Mouse (Mus musculus) B cell, adult 67 days (primary cell): ENCODE results near the gene Pdia4. TPM values are rescaled to one million over a fixed set of nuclear protein-coding genes. Genes with fewer than 3 reads are reported as not detected.

Experiments used
- total RNA-seq, 2 experiments: library from RNA; stranded (reverse); gene quantifications; 4 replicates each; pipeline ENCODE4 v1.2.4; 2023

Gene Pdia4
- total RNA-seq: 100 to 1,000 TPM; 229 to 236 TPM

GRCm38 (mm10) chr6:47813257-47813878, at the start of gene Pdia4:
Gene Pdia4, minus strand, starts transcription at chr6:47813430.

GRCm38 (mm10) chr6:47835482-47835983, 22.3 kb upstream of the Pdia4 start, which contains the start of gene Zfp398:
Gene Zfp398, plus strand, starts transcription at chr6:47835661.

GRCm38 (mm10) chr6:47830104-47831078, 17.2 kb upstream of the Pdia4 start, which contains the start of gene Zfp786:
Gene Zfp786, minus strand, starts transcription at chr6:47830867.

Other genes with a start within 250 kb of the Pdia4 start
- gene Ezh2, start 218.1 kb downstream of the Pdia4 start, total RNA-seq: 10 to 100 TPM; 32.0 to 38.4 TPM
- under 1 TPM in 1 of 2 experiments, not detected in 1; 0.27 TPM for gene Zfp786, start 17.4 kb upstream of the Pdia4 start, total RNA-seq
- 10 to 100 TPM; 33.3 to 39.8 TPM for gene Zfp398, start 22.2 kb upstream of the Pdia4 start, total RNA-seq
- 10 to 100 TPM; 16.0 to 18.7 TPM for gene Zfp282, start 63.8 kb upstream of the Pdia4 start, total RNA-seq
- 10 to 100 TPM; 36.3 to 39.3 TPM for gene Zfp212, start 107.0 kb upstream of the Pdia4 start, total RNA-seq
- 10 to 100 TPM; 29.2 to 36.8 TPM for gene Zfp956, start 140.0 kb upstream of the Pdia4 start, total RNA-seq
- gene Zfp777, start 235.5 kb upstream of the Pdia4 start, total RNA-seq: 10 to 100 TPM; 37.5 to 47.6 TPM